Mouse (Mus musculus): ENCODE measurements around the gene Mlc1. TPM values are rescaled to one million over a fixed set of nuclear protein-coding genes. Genes with fewer than 3 reads are reported as not detected.

Mlc1 gene
- polyA plus RNA-seq, 1 experiment from 2014 or later: 6.4 TPM

GRCm38 (mm10) chr15:88921131-88921991, 57.4 kb downstream of the Mlc1 start:
- ATAC-seq (ENCODE audit: low FRiP score, low TSS enrichment): no peak
- no peak overlapping the region for H3K27ac ChIP-seq (replicated peaks; ENCODE audit: low read depth, low read length)
- H3K4me3 ChIP-seq (replicated peaks; ENCODE audit: low read depth, low read length): no peak overlapping the region
- H3K4me1 ChIP-seq (ENCODE audit: control insufficient read depth, insufficient read depth, low read length): no peaks in the 10 kb centered on the region
- no peak overlapping the region for H3K9ac ChIP-seq (replicated peaks; ENCODE audit: low read length)
- H3K36me3 ChIP-seq (ENCODE audit: control insufficient read depth, insufficient read depth, low read length): no peaks in the 10 kb centered on the region
- no peaks in the 10 kb centered on the region for H3K9me3 ChIP-seq (ENCODE audit: control insufficient read depth, low read length)
- WGBS: 28% methylated on average over 12 of the region's 12 CpGs
- H3K4me2 ChIP-seq (ENCODE audit: low read length): no peak overlapping the region
- H3K27me3 ChIP-seq (ENCODE audit: control insufficient read depth, insufficient read depth, low read length): no peaks in the 10 kb centered on the region
- DNase-seq: peak; percentile 96

DNA sequence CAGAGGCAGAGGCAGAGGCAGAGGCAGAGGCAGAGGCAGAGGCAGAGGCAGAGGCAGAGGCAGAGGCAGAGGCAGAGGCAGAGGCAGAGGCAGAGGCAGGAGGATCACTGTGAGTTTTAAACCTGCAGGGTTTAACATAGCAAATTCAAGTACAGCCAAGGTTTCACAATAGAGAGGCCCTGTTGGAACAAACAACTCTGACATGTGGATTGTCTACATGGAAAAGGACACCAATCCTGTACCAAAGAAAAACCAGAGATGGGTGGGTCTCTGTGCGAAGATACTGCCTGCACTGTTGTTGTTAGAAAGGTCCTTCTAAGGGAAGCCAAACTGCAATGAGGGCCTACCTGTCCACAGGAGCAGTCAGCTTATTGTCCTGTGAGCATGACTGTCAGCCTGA, 58.7 kb downstream of the Mlc1 start:
- H3K4me3 ChIP-seq (replicated peaks; ENCODE audit: low read depth, low read length): no peak overlapping the region
- ATAC-seq (ENCODE audit: low FRiP score, low TSS enrichment): no peak
- 100% methylated on average over 1 of the region's 1 CpGs for WGBS

DNA sequence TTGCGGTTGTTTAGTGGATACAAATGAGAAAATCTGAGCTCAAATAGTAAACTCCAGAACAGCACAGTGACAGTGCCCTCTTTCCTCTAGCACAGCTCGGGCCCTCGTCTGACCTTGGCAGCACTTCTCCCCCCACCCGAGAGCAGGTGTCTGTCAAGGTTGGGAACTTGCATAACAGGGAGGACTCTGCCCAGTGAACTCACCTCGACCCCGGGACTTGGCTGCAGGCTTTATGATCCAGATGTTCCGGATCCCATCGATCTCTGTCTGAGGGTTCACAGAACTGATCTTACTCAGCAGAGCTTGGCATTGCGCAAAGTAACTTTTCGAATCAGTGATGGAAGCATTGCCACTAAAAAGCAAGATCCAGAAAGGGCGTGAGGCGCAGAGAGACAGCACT, 59.5 kb downstream of the Mlc1 start:
- H3K27ac ChIP-seq (replicated peaks; ENCODE audit: low read depth, low read length): no peak overlapping the region
- ATAC-seq (ENCODE audit: low FRiP score, low TSS enrichment) (no peak), DNase-seq (no peak)
- no peaks in the 10 kb centered on the region for H3K36me3 ChIP-seq (ENCODE audit: control insufficient read depth, insufficient read depth, low read length)
- no peaks in the 10 kb centered on the region for H3K27me3 ChIP-seq (ENCODE audit: control insufficient read depth, insufficient read depth, low read length)
- H3K4me2 ChIP-seq (ENCODE audit: low read length): no peak overlapping the region
- no peak overlapping the region for H3K9ac ChIP-seq (replicated peaks; ENCODE audit: low read length)
- 90% methylated on average over 12 of the region's 12 CpGs for WGBS
- no peaks in the 10 kb centered on the region for H3K9me3 ChIP-seq (ENCODE audit: control insufficient read depth, low read length)
- no peaks in the 10 kb centered on the region for H3K4me1 ChIP-seq (ENCODE audit: control insufficient read depth, insufficient read depth, low read length)
- H3K4me3 ChIP-seq (replicated peaks; ENCODE audit: low read depth, low read length): no peak overlapping the region

More for the DNA sequence above, 58.7 kb downstream of the Mlc1 start:
- no peaks in the 10 kb centered on the region for H3K4me1 ChIP-seq (ENCODE audit: control insufficient read depth, insufficient read depth, low read length)
- H3K9ac ChIP-seq (replicated peaks; ENCODE audit: low read length): no peak overlapping the region
- no peaks in the 10 kb centered on the region for H3K27me3 ChIP-seq (ENCODE audit: control insufficient read depth, insufficient read depth, low read length)
- no peak overlapping the region for H3K27ac ChIP-seq (replicated peaks; ENCODE audit: low read depth, low read length)
- H3K4me2 ChIP-seq (ENCODE audit: low read length): no peak overlapping the region
- no peaks in the 10 kb centered on the region for H3K36me3 ChIP-seq (ENCODE audit: control insufficient read depth, insufficient read depth, low read length)
- DNase-seq: no peak
- no peaks in the 10 kb centered on the region for H3K9me3 ChIP-seq (ENCODE audit: control insufficient read depth, low read length)

DNA sequence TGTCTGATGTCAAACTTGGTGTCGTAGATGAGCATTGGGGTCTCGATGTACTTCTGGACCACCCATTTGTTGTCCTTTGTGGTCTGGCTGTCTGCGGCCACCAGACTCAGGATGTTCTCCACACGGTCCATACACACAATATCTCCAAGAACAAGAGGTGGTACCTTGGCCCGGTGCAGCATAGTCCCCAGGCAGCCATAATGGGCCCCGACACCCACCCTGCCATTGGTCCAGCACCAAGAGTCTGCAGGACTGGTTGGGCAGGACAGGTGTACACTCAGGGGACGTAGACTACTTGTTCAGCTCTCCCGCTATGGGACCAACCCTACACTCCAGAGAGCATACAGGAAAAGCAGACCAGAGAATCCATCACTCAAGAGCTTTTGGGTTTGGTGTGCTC, 61.7 kb downstream of the Mlc1 start:
- 94% methylated on average over 8 of the region's 8 CpGs for WGBS
- H3K4me2 ChIP-seq (ENCODE audit: low read length): no peak overlapping the region
- DNase-seq (no peak), ATAC-seq (ENCODE audit: low FRiP score, low TSS enrichment) (no peak)
- H3K4me3 ChIP-seq (replicated peaks; ENCODE audit: low read depth, low read length): no peak overlapping the region
- no peaks in the 10 kb centered on the region for H3K9me3 ChIP-seq (ENCODE audit: control insufficient read depth, low read length)
- no peak overlapping the region for H3K27ac ChIP-seq (replicated peaks; ENCODE audit: low read depth, low read length)
- H3K4me1 ChIP-seq (ENCODE audit: control insufficient read depth, insufficient read depth, low read length): no peaks in the 10 kb centered on the region
- no peaks in the 10 kb centered on the region for H3K36me3 ChIP-seq (ENCODE audit: control insufficient read depth, insufficient read depth, low read length)
- H3K27me3 ChIP-seq (ENCODE audit: control insufficient read depth, insufficient read depth, low read length): no peaks in the 10 kb centered on the region
- H3K9ac ChIP-seq (replicated peaks; ENCODE audit: low read length): no peak overlapping the region

DNA sequence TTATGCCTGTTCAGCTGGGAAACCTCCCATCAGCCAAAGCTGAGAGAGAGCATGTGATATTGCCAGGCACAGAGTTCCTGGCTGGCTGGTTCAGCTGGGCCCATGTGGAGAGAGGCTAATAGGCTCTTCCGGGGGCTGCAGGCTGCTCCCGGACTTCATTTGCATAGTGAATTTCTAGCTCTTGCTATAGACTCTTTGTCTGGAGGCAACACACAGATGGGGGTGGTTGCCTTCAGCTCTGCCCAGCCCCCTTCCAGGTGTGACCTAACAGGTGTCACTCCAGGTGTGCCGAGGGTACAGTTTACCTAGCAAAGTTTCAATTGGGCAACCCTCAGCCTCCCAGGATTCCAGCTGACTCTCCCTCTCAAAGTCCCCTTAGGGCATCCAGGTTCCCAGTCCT, 62.4 kb downstream of the Mlc1 start:
- Histone ChIP-seq H3K36me3 (ENCODE audit: control insufficient read depth, insufficient read depth, low read length) (no peaks in the 10 kb centered on the region), H3K4me1 (ENCODE audit: control insufficient read depth, insufficient read depth, low read length) (no peaks in the 10 kb centered on the region), H3K9ac (replicated peaks; ENCODE audit: low read length) (no peak overlapping the region), H3K4me3 (replicated peaks; ENCODE audit: low read depth, low read length) (no peak overlapping the region), H3K27me3 (ENCODE audit: control insufficient read depth, insufficient read depth, low read length) (no peaks in the 10 kb centered on the region), H3K27ac (replicated peaks; ENCODE audit: low read depth, low read length) (no peak overlapping the region), H3K4me2 (ENCODE audit: low read length) (no peak overlapping the region), H3K9me3 (ENCODE audit: control insufficient read depth, low read length) (no peaks in the 10 kb centered on the region)
- DNase-seq: no peak
- ATAC-seq (ENCODE audit: low FRiP score, low TSS enrichment): no peak
- WGBS: 50% methylated on average over 3 of the region's 3 CpGs

- no peak for ATAC-seq (ENCODE audit: low FRiP score, low TSS enrichment)
- Histone ChIP-seq H3K9ac (replicated peaks; ENCODE audit: low read length) (no peak overlapping the region), H3K4me3 (replicated peaks; ENCODE audit: low read depth, low read length) (no peak overlapping the region), H3K9me3 (ENCODE audit: control insufficient read depth, low read length) (no peaks in the 10 kb centered on the region), H3K4me1 (ENCODE audit: control insufficient read depth, insufficient read depth, low read length) (no peaks in the 10 kb centered on the region), H3K27me3 (ENCODE audit: control insufficient read depth, insufficient read depth, low read length) (no peaks in the 10 kb centered on the region), H3K4me2 (ENCODE audit: low read length) (no peak overlapping the region), H3K36me3 (ENCODE audit: control insufficient read depth, insufficient read depth, low read length) (no peaks in the 10 kb centered on the region), H3K27ac (replicated peaks; ENCODE audit: low read depth, low read length) (no peak overlapping the region)
- DNase-seq: no peak
- 91% methylated on average over 7 of the region's 7 CpGs for WGBS
Observed at GRCm38 (mm10) chr15:88915046-88915445, 63.8 kb downstream of the Mlc1 start.

- no peak overlapping the region for H3K27ac ChIP-seq (replicated peaks; ENCODE audit: low read depth, low read length)
- no peak for DNase-seq
- 68% methylated on average over 4 of the region's 4 CpGs for WGBS
- H3K4me3 ChIP-seq (replicated peaks; ENCODE audit: low read depth, low read length): no peak overlapping the region
- H3K9me3 ChIP-seq (ENCODE audit: control insufficient read depth, low read length): no peaks in the 10 kb centered on the region
- ATAC-seq (ENCODE audit: low FRiP score, low TSS enrichment): no peak
- no peaks in the 10 kb centered on the region for H3K36me3 ChIP-seq (ENCODE audit: control insufficient read depth, insufficient read depth, low read length)
- H3K4me2 ChIP-seq (ENCODE audit: low read length): no peak overlapping the region
- H3K4me1 ChIP-seq (ENCODE audit: control insufficient read depth, insufficient read depth, low read length): no peaks in the 10 kb centered on the region
- no peak overlapping the region for H3K9ac ChIP-seq (replicated peaks; ENCODE audit: low read length)
- H3K27me3 ChIP-seq (ENCODE audit: control insufficient read depth, insufficient read depth, low read length): no peaks in the 10 kb centered on the region
Observed at GRCm38 (mm10) chr15:88906347-88906746, 72.5 kb downstream of the Mlc1 start.

Other genes starting within 250 kb of the Mlc1 start
- gene Brd1, start 244.8 kb downstream of the Mlc1 start, polyA plus RNA-seq (2014; fragmentation: Nextera tagmentation; extraction: Ambion mirVana): 26.2 and 30.5 TPM in 2 replicates
- 16.7 and 25.7 TPM in 2 replicates for gene Zbed4, start 227.3 kb downstream of the Mlc1 start, polyA plus RNA-seq (2014; fragmentation: Nextera tagmentation; extraction: Ambion mirVana)
- gene Alg12, start 159.7 kb downstream of the Mlc1 start, polyA plus RNA-seq (2014; fragmentation: Nextera tagmentation; extraction: Ambion mirVana): 7.1 and 8.1 TPM in 2 replicates
- 49.6 and 53.8 TPM in 2 replicates for gene Creld2, start 159.4 kb downstream of the Mlc1 start, polyA plus RNA-seq (2014; fragmentation: Nextera tagmentation; extraction: Ambion mirVana)
- 49.1 and 53.2 TPM in 2 replicates for gene Pim3, start 116.8 kb downstream of the Mlc1 start, polyA plus RNA-seq (2014; fragmentation: Nextera tagmentation; extraction: Ambion mirVana)
- not detected in 2 replicates for gene Ttll8, start 24.6 kb downstream of the Mlc1 start, polyA plus RNA-seq (2014; fragmentation: Nextera tagmentation; extraction: Ambion mirVana)
- gene Mov10l1, start 3.9 kb upstream of the Mlc1 start, polyA plus RNA-seq (2014; fragmentation: Nextera tagmentation; extraction: Ambion mirVana): not detected in 2 replicates
- gene Panx2, start 80.7 kb upstream of the Mlc1 start, polyA plus RNA-seq (2014; fragmentation: Nextera tagmentation; extraction: Ambion mirVana): 6.6 and 7.9 TPM in 2 replicates
- gene Trabd, start 96.1 kb upstream of the Mlc1 start, polyA plus RNA-seq (2014; fragmentation: Nextera tagmentation; extraction: Ambion mirVana): 38.7 and 39.7 TPM in 2 replicates
- gene Selenoo, start 110.1 kb upstream of the Mlc1 start, polyA plus RNA-seq (2014; fragmentation: Nextera tagmentation; extraction: Ambion mirVana): 23.8 and 23.9 TPM in 2 replicates
- 18.0 and 18.2 TPM in 2 replicates for gene Tubgcp6, start 144.1 kb upstream of the Mlc1 start, polyA plus RNA-seq (2014; fragmentation: Nextera tagmentation; extraction: Ambion mirVana)
- gene Hdac10, start 149.7 kb upstream of the Mlc1 start, polyA plus RNA-seq (2014; fragmentation: Nextera tagmentation; extraction: Ambion mirVana): 18.2 and 20.3 TPM in 2 replicates
- 4.1 and 4.6 TPM in 2 replicates for gene Mapk12, start 161.7 kb upstream of the Mlc1 start, polyA plus RNA-seq (2014; fragmentation: Nextera tagmentation; extraction: Ambion mirVana)
- gene Mapk11, start 170.6 kb upstream of the Mlc1 start, polyA plus RNA-seq (2014; fragmentation: Nextera tagmentation; extraction: Ambion mirVana): 23.7 and 27.9 TPM in 2 replicates
- gene Plxnb2, start 201.8 kb upstream of the Mlc1 start, polyA plus RNA-seq (2014; fragmentation: Nextera tagmentation; extraction: Ambion mirVana): 86.4 and 107 TPM in 2 replicates
- gene Dennd6b, start 217.5 kb upstream of the Mlc1 start, polyA plus RNA-seq (2014; fragmentation: Nextera tagmentation; extraction: Ambion mirVana): 85.2 and 117 TPM in 2 replicates
- 88.6 and 90.0 TPM in 2 replicates for gene Ppp6r2, start 232.5 kb upstream of the Mlc1 start, polyA plus RNA-seq (2014; fragmentation: Nextera tagmentation; extraction: Ambion mirVana)